Mouse (Mus musculus) gonadal fat pad, adult 2 months (tissue): ENCODE data around the gene Reep3. TPM values are rescaled to one million over a fixed set of nuclear protein-coding genes. Genes with fewer than 3 reads are reported as not detected.

ENCODE experiments used
- DNase-seq: peaks from one replicate; pipeline ENCODE4 v3.0.0-alpha.2; 2012; ENCODE audit warnings: low read depth
- polyA plus RNA-seq: library from polyadenylated mRNA; depleted of rRNA; stranded (reverse); fragments of >200 nt; gene quantifications from 2 replicates; pipeline ENCODE4 v1.2.3, GENCODE M21; 2012; rRNA removed

Reep3 gene
- polyA plus RNA-seq, 1 experiment, result 25.8 TPM

- no peak for DNase-seq
These were observed 122.9 kb downstream of the Reep3 start for GRCm38 (mm10) chr10:66973866-66974265.

- no peak for DNase-seq
These were observed 123.5 kb downstream of the Reep3 start for GRCm38 (mm10) chr10:66973274-66973673.

- no peak for DNase-seq
These were observed 126.2 kb downstream of the Reep3 start for GRCm38 (mm10) chr10:66970336-66971115.

GRCm38 (mm10) chr10:66969581-66969980 lies 127.2 kb downstream of the Reep3 start:
- DNase-seq, result no peak

GRCm38 (mm10) chr10:66969081-66969480 lies 127.7 kb downstream of the Reep3 start:
- DNase-seq, result no peak

GRCm38 (mm10) chr10:66968541-66968940 lies 128.2 kb downstream of the Reep3 start:
- no peak for DNase-seq

- no peak for DNase-seq
These were observed 130.2 kb downstream of the Reep3 start for GRCm38 (mm10) chr10:66966391-66967109.

- DNase-seq, result no peak
These were observed 136.6 kb downstream of the Reep3 start for GRCm38 (mm10) chr10:66960136-66960535.

Other genes starting within 250 kb of the Reep3 start
- gene Jmjd1c, start 820 bp downstream of the Reep3 start, polyA plus RNA-seq, result 11.0 and 15.2 TPM in 2 replicates
- gene Nrbf2, start 188.4 kb upstream of the Reep3 start, polyA plus RNA-seq, result 13.3 and 14.0 TPM in 2 replicates